Mouse (Mus musculus) midbrain, embryonic 10.5 days (tissue): ENCODE data around the gene Neurl4. TPM values are rescaled to one million over a fixed set of nuclear protein-coding genes. Genes with fewer than 3 reads are reported as not detected.

Experiments
- DNase-seq: peaks from one replicate; pipeline ENCODE4 v3.0.0-alpha.2; 2017; ENCODE audit warnings: low spot score
- H3K27ac ChIP-seq: fragments of 300-500 bp; sonication (generic); replicated peaks from 2 replicates; pipeline ENCODE4 v1.5.1; 2016; ENCODE audit warnings: mild to moderate bottlenecking
- H3K27me3 ChIP-seq: fragments of 300-500 bp; sonication (generic); 2 replicates; pipeline ENCODE4 v1.6.1; 2016; ENCODE audit warnings: low read depth, mild to moderate bottlenecking; ENCODE audit not compliant: poor library complexity, severe bottlenecking
- H3K36me3 ChIP-seq: fragments of 300-500 bp; sonication (generic); 2 replicates; pipeline ENCODE4 v1.6.1; 2016; ENCODE audit warnings: mild to moderate bottlenecking, moderate library complexity
- H3K4me1 ChIP-seq: fragments of 300-500 bp; sonication (generic); 2 replicates; pipeline ENCODE4 v1.6.1; 2016
- H3K4me3 ChIP-seq: fragments of 300-500 bp; sonication (generic); 2 replicates; pipeline ENCODE4 v1.5.1; 2016; ENCODE audit warnings: mild to moderate bottlenecking, moderate library complexity
- H3K9me3 ChIP-seq: fragments of 300-500 bp; sonication (generic); replicated peaks from 2 replicates; pipeline ENCODE4 v1.6.1; 2016; ENCODE audit warnings: mild to moderate bottlenecking
- WGBS: fragments of 180-500 bp; shearing (Covaris S2); methylation state at CpG from one replicate; pipeline ENCODE4 v1.1.7; 2016; 5-methylcytosine and 5-hydroxymethylcytosine counted together
- polyA plus RNA-seq: library from polyadenylated mRNA; unstranded; fragments of >200 nt; fragmentation: Nextera tagmentation; extraction: Ambion mirVana; gene quantifications from 2 replicates; pipeline ENCODE4 v1.2.1, GENCODE M21; 2016

Neurl4 gene
- polyA plus RNA-seq, 1 experiment from 2014 or later, result 14.3 TPM

DNA sequence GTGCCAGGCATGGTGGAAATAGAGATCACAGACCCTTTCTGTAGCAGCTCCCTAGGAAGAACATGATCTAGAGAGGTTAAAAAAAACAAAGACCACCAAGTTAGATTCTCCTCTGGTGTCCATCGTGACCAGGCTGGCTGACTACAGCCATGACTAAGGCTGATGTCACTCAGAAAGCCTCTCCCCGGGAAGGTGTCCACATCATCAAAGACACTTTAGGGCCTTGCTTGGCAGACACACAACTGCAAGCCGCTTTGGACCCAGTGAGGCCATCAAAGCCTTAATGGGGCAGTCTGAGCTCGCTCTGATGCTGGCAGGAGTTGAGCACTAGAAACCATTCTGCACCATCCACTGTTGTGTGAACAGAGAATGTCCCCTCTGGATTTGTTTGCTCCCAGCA lies 28.4 kb upstream of the Neurl4 start:
- H3K4me3 ChIP-seq, result no peak overlapping the region
- WGBS, result 82% methylated on average over 4 of the region's 4 CpGs
- H3K27me3 ChIP-seq, result no peaks in the 10 kb centered on the region
- no peaks in the 10 kb centered on the region for H3K36me3 ChIP-seq
- H3K4me1 ChIP-seq, result peaks cover 15% of the 10 kb centered on the region
- no peak overlapping the region for H3K27ac ChIP-seq
- no peak for DNase-seq
- no peaks in the 10 kb centered on the region for H3K9me3 ChIP-seq

DNA sequence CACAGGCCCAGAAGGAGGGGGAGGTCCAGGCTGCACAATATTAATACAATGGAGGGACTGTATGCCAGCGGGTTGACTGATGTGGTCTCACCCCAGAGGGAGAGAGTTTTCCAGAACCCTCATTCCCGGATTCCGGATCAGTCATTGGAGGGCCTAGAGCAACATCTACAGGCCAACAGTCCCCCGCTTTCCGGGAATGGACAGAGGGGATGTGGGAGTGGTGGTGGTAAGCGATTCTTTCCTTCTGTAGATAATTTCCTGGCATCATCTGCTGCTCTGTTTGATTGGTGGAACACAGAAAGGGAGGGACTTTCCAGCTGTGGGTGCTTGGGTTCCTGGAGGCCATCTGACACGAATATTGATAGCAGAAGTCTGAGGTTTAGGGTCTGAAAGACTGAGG lies 24.7 kb upstream of the Neurl4 start:
- H3K9me3 ChIP-seq, result no peaks in the 10 kb centered on the region
- peaks cover 53% of the 10 kb centered on the region for H3K4me1 ChIP-seq
- DNase-seq, result no peak
- peaks cover 7% of the 10 kb centered on the region; the same call in 1 of the 2 replicates for H3K27me3 ChIP-seq
- 74% methylated on average over 7 of the region's 7 CpGs for WGBS
- H3K4me3 ChIP-seq, result no peak overlapping the region
- H3K27ac ChIP-seq, result peak overlapping the region; percentile 42; the same call in 1 of the 2 replicates
- no peaks in the 10 kb centered on the region for H3K36me3 ChIP-seq

DNA sequence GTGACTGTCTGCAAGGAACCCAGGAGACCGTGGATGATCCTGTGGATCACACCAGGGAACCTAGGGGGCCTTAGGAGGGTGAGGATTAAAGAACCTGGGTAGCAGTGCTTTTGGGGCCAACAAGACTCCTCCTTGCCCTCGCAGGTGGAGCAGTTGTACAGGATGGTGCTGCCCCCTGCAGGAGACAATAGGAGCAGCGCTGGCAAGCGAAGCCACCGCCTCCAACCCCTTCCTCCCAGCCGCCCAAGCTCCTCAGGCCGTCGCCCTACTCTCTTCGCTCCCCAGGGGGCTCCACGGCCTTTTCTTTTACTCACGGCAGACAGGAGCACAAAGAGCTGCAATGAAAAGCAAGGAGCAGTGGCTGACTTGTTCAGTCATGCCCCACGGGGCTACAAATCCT lies 24.0 kb upstream of the Neurl4 start:
- WGBS, result under 1% methylated on average over 12 of the region's 12 CpGs
- Histone ChIP-seq H3K4me3 (peak overlapping the region; percentile 37), H3K9me3 (no peaks in the 10 kb centered on the region), H3K36me3 (no peaks in the 10 kb centered on the region), H3K4me1 (peaks cover 60% of the 10 kb centered on the region), H3K27me3 (peaks cover 11% of the 10 kb centered on the region), H3K27ac (peak overlapping the region; percentile 42)
- peak; percentile 86 for DNase-seq

DNA sequence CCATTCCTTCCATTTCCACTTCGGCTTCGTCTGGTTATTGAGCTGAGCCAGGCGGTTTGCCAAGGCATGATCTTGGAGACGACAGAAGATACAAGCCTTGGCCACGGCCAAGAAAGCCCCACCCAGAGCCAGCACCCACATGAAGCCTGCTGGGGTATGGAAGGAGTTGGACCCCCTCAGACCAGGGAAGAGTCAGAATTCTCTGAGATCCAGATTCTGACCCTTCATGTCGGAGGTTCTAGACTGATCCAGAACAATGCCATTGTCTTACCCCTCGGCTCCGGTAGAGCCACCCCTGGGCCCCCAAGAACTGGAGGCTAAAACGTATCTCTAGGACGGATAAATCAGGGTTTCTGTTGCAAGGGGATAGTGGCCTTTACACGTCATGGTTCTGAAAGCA lies 23.0 kb upstream of the Neurl4 start, which contains the start of gene Tmem95:
Gene Tmem95 (minus strand): TSS at position 141 of the 400 bp plus-strand sequence.
- Histone ChIP-seq H3K4me1 (peaks cover 62% of the 10 kb centered on the region), H3K27ac (peak within 1 kb of the TSS; percentile 42), H3K36me3 (no peaks in the 10 kb centered on the region), H3K4me3 (peak within 1 kb of the TSS; percentile 37), H3K27me3 (peaks cover 19% of the 10 kb centered on the region), H3K9me3 (no peaks in the 10 kb centered on the region)
- no peak for DNase-seq
- WGBS, result 94% methylated on average over 11 of the region's 11 CpGs

DNA sequence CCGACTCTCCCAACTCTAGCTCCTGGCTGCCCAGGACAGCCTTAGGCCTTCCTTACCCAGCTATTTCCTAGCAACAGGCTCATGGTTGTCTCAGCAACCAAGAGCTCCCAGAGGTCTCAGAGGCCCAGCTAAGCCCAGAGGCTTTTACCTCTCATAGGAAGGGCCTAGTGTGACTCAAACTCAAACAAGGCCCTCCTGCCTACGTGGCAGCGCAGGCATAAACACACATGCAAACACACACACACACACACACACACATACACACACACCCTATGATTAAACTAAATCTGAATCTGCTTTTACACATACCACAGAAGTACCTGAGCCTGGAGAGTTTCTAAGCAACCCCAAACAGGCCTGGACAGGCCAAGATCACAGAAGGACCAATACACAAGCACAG lies 22.5 kb upstream of the Neurl4 start:
- no peaks in the 10 kb centered on the region for H3K36me3 ChIP-seq
- H3K27me3 ChIP-seq, result peaks cover 19% of the 10 kb centered on the region
- H3K4me3 ChIP-seq, result no peak overlapping the region
- no peaks in the 10 kb centered on the region for H3K9me3 ChIP-seq
- no peak overlapping the region for H3K27ac ChIP-seq
- DNase-seq, result no peak
- peaks cover 62% of the 10 kb centered on the region for H3K4me1 ChIP-seq
- WGBS, result 83% methylated on average over 3 of the region's 3 CpGs

DNA sequence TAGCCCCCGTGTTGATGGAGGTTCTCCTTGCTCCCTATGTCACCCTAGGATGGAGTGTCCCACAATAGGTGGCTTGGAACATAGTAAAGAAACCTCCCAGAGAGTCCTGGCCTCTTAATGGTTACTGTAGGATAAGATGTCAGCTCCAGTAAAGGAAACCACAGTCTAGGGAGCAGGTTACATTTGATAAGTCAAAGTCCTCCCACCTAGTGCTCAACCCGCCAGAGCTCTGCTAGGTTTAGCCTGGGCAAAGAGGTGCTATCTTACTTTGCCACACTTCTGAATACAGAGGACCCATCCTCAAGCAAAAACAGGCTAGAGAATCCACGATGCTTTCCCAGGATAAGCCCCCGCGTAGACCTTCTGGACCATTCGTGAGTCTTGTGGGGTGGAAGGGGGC lies 21.9 kb upstream of the Neurl4 start:
- Histone ChIP-seq H3K36me3 (no peaks in the 10 kb centered on the region), H3K27ac (peak overlapping the region; percentile 64; the same call in 1 of the 2 replicates), H3K27me3 (peaks cover 19% of the 10 kb centered on the region), H3K4me1 (peaks cover 62% of the 10 kb centered on the region), H3K4me3 (peak overlapping the region; percentile 60), H3K9me3 (no peaks in the 10 kb centered on the region)
- DNase-seq, result no peak
- 85% methylated on average over 6 of the region's 6 CpGs for WGBS

DNA sequence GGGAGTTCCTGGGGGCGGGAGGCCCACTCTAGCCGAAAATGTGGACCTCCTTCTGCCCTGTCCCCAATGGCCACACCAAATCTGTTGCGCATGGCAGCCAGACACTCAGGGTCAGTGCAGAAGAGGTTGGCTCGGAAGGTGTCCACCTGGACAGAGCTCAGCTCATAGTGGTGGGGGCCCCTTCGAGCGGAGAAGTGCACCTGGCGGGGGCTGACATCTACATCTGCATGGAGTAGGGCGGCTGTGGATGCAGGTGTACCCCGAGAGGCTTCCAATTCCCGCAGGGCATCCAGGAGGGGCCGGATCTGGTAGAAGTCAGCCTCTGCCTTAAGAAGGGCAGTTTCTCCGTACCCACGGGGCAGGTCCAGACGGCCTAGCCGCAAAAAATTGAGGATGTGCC lies 21.2 kb upstream of the Neurl4 start:
- DNase-seq, result no peak
- peaks cover 19% of the 10 kb centered on the region for H3K27me3 ChIP-seq
- 55% methylated on average over 15 of the region's 15 CpGs for WGBS
- H3K4me3 ChIP-seq, result peak overlapping the region; percentile 60
- H3K9me3 ChIP-seq, result no peaks in the 10 kb centered on the region
- peaks cover 64% of the 10 kb centered on the region for H3K4me1 ChIP-seq
- no peaks in the 10 kb centered on the region for H3K36me3 ChIP-seq
- H3K27ac ChIP-seq, result peak overlapping the region; percentile 85

DNA sequence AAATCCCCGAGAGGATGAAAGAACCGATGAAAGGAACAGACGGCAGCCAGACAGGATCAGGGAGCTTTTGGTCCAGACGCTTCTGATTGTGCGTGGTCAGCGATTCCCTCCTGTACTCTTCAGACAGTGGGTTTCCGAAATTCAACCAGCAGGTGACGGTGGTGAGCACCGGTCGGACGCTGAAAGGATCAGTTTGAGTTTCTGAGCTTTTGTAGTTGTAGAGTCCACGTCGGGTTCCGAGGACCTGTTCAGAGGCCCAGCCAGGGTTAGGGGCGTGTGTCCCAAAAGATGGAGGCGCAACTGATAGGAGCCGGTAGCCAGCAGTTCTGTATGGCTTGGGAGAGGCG lies 20.4 kb upstream of the Neurl4 start:
- peaks cover 19% of the 10 kb centered on the region for H3K27me3 ChIP-seq
- H3K4me1 ChIP-seq, result peaks cover 64% of the 10 kb centered on the region
- H3K27ac ChIP-seq, result peak overlapping the region; percentile 85
- no peaks in the 10 kb centered on the region for H3K9me3 ChIP-seq
- DNase-seq, result no peak
- WGBS, result under 1% methylated on average over 18 of the region's 18 CpGs
- no peaks in the 10 kb centered on the region for H3K36me3 ChIP-seq
- peak overlapping the region; percentile 60 for H3K4me3 ChIP-seq

DNA sequence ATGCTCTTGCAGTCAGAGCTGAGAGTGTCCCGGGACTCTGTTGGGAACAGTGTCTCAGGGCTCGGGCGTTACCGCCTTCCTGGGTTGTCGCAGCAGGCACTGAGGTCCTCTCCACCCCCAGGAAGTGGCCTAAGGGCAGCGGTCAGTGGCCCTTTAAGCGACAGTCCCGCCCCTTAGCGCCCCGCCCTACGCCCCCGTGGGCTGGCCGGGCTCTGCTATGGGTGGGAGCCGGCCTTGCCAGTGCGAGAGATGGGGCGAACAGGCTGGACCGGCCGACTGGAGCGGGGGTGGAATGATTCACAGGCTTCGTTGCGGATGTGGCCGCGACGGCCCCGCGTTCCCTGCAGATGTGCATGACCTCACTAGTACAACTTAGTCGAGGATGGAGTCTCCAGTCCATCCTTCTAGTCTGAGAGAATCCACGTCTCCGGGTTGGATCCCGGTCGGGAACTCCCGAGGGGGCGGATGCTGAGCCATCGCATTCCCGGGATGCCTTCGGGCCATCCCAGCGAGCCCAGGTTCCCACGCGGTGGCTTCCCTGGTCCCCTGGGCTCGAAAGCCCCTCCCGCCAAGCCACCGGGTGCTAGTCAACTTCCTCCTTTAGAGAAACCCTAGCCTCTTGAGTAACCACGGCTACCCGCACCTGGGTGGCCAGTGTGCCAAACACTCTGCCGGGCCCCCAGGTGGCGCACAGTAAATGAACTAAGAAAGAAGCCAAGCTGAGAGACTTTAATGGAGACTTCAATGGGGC lies 19.8 kb upstream of the Neurl4 start, which contains the start of gene Kctd11:
Gene Kctd11 (minus strand): TSS at position 554 of the 751 bp plus-strand sequence.
- Histone ChIP-seq H3K4me3 (peak within 1 kb of the TSS; percentile 60), H3K9me3 (no peaks in the 10 kb centered on the region), H3K27me3 (peaks cover 19% of the 10 kb centered on the region), H3K27ac (peak within 1 kb of the TSS; percentile 85), H3K36me3 (no peaks in the 10 kb centered on the region), H3K4me1 (peaks cover 62% of the 10 kb centered on the region)
- WGBS, result under 1% methylated on average over 46 of the region's 46 CpGs
- peak; percentile 87 for DNase-seq

DNA sequence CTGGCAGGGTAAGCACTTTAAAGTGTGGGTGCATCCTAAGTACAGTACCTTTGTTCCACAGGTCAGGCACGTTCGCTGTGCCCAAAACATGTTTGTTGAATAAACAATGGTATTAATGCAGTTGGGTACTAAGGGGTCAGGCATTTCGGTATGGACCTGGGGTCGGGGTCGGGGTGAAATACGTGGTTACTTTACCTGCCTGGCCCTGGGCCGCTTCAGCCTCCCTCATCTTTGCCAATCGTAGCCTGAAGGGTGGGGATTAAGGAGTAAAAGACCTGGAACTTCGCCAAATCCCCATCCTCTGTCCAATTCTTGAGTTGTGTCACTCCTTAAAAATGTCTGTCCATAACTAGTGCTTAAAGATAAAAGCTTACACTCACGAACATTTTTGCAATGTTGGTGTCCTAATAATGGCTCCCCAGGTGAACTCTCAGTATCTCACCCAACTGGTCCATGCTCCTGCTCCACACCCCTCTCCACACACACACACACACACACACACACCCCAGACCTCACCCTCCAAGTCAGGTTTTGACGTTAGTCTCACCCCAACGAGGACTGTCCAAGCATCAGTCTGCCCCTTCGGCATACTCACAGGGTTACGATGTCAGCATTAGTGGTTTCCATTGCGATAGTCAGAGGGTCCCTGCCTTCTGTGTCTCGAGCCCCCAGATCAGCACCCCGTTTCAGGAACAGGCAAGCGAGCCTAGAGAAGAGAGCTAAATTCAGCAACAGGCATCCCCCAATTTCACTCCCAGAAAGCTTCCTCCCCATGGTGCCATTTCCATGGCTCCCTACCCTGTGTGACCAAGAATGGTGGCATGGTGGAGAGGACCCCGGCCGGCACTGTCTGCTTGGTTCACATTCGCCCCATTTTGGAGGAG lies 18.8 kb upstream of the Neurl4 start:
- Histone ChIP-seq H3K4me3 (peak overlapping the region; percentile 60), H3K27ac (peak overlapping the region; percentile 85), H3K36me3 (no peaks in the 10 kb centered on the region), H3K4me1 (peaks cover 53% of the 10 kb centered on the region), H3K9me3 (no peaks in the 10 kb centered on the region), H3K27me3 (peaks cover 19% of the 10 kb centered on the region)
- 60% methylated on average over 21 of the region's 21 CpGs for WGBS
- no peak for DNase-seq

DNA sequence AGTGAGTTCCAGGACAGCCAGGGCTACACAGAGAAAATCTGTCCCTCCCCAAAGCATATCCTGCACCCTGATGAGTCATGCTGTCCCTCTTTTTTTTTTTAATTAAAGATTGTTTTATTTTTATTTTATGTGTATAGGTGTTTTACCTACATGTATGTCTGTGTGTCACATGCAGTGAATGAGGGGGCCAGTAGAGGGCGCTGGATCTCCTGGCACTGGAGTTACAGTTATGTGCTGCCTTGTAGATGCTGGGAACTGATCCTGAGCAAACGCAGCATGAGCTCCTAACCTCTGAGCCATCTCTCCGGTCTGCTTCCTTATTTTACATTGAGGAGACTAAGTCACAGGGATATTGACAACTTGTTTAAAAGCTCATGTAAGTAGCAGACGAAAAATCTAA lies 17.8 kb upstream of the Neurl4 start:
- Histone ChIP-seq H3K27me3 (peaks cover 19% of the 10 kb centered on the region), H3K27ac (no peak overlapping the region), H3K4me1 (peaks cover 43% of the 10 kb centered on the region), H3K4me3 (no peak overlapping the region), H3K9me3 (no peaks in the 10 kb centered on the region), H3K36me3 (no peaks in the 10 kb centered on the region)
- WGBS, result 63% methylated on average over 4 of the region's 4 CpGs
- DNase-seq, result no peak

DNA sequence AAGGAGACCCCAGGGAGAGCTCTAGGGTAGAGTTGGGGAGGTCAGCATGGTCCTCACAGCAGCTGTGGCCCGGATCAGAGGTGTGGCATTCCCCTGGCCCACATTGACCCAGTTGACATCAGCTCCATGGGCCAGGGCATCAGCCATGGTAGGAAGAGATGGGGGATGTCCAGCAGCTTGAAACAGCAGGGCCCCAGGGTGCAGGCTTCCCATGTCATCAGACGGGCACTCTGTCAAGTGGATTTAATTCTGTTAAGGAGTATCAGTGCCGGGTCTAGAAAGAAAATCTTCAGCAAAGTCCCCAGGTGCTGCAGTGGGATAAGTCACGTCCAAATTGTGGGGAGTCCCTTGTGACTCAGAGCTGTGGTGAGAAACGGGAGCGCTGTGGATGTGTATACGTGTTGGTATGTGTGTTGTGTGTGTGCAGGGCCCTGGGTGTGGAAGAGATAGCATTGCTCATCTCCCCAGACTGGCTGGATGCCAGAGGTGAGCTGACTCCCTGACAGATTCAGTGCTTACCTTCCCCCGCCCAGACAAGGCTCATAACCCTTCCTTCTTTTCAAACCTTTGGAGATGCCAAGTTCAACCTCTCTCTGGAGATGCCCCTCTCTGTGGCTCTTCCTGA lies 17.2 kb upstream of the Neurl4 start:
- no peak overlapping the region for H3K27ac ChIP-seq
- no peaks in the 10 kb centered on the region for H3K36me3 ChIP-seq
- H3K4me1 ChIP-seq, result peaks cover 37% of the 10 kb centered on the region
- H3K27me3 ChIP-seq, result peaks cover 19% of the 10 kb centered on the region
- H3K4me3 ChIP-seq, result no peak overlapping the region
- DNase-seq, result no peak
- no peaks in the 10 kb centered on the region for H3K9me3 ChIP-seq
- 91% methylated on average over 8 of the region's 8 CpGs for WGBS
